Mouse (Mus musculus) retina, postnatal 1 day (tissue): ENCODE measurements around the gene Nmur2.

Experiments used
- DNase-seq: peaks from one replicate; pipeline ENCODE4 v3.0.0-alpha.2; 2012

The Nmur2 gene

DNA sequence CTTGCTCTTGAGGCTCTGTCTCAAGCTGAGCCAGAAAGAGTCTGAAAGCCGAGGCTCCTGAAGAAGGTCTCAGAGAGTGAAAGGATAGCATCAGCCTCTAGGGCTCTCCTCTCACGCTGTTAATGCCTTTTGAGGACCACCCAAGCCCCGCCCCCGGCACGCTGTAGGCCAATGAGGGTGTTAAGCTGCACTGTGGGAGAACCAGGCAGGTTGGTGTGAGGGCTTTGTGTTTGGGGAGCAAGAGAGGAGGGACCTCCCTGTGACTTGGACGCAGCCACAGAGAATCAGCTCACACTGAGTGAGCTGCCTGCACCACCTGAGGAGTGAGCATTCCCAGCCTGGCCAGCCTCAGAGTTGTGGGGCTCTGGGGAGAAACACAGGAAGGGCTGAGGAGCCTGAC lies at the start of gene Nmur2:
Gene Nmur2, minus strand, starts transcription at position 94 of the 400 bp plus-strand sequence.
- DNase-seq: peak; percentile 44

DNA sequence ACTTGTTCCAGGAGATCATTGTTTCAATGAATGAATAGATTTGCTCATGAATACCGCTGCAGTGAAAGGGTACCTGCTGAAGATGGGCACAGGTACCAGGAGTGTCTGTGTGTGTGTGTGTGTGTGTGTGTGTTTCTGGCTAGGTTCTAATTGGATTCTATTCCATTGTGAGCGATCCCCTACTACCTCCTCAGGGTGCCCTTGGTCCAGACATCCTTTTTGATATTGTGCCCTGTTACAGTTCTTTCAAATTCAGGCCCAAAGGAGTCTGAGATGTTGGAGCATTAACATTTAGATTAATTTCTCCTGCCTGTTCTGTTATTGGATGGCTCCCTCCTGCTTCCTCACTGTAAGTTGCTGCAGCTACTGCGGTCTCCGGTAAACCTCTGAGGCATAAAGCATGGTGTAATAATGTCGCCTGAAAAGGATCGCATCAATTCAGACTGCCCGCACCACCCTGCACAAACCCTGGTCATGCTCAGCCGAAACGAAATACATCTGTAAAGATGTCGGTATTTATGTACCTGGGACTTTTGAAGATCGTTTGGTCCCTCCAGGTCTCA lies 48.4 kb upstream of the Nmur2 start:
- no peak for DNase-seq

DNA sequence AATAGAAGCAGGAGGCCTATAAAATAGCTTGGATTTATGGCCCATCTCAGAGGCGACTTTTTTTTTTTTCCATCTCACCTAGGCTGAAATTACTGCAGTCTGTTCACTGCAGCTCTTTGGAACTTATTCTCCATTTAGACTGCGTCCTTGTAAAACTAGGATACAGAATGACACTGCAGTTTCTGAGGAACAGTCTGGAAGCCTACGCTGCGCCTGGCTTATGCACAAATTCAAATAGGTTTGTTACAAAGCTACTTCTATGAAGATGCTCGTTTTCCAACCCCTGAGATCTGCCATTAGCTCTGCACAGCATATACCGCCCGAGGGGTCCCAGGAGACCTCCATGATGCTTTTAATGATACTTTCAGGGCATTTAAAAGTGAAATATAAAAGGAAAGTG lies 31.3 kb upstream of the Nmur2 start:
- no peak for DNase-seq

DNA sequence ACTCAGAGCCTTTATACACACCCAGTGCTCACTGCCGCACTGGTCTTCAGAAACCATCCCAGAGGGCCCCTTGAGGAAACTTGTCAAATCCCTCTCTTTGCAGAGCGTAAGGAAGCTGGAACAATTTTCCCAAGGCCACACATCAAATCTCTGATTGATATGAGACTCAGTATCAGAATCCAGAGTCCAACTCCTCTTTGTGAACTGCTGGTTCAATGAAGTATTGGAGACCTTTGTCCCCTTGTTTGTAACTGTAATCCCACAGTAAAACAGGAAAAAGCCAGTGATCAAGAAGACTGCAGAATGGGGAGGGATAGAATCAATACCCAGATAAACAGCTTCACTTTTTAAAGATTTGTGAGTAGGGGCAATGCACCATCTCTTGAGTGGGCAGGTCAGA lies 28.8 kb upstream of the Nmur2 start:
- no peak for DNase-seq

DNA sequence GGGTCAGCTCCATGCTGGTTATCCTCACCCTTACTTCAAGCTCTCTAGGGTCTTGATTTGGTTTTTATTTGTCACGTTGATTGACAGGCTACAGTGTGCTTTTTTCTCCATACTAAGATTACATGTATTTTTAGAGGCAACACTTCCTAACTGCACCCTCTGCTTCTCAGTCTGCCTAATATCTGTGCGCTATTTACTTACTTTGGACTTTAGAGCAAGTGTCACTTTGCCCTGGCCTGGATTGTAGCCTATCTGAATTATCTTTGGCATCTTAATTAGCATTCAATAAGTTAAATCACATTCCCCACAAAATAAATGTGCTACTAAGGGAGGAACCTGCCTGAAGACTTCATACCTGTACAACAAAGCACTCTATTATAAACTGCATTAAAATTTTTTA lies 24.3 kb upstream of the Nmur2 start:
- no peak for DNase-seq

DNA sequence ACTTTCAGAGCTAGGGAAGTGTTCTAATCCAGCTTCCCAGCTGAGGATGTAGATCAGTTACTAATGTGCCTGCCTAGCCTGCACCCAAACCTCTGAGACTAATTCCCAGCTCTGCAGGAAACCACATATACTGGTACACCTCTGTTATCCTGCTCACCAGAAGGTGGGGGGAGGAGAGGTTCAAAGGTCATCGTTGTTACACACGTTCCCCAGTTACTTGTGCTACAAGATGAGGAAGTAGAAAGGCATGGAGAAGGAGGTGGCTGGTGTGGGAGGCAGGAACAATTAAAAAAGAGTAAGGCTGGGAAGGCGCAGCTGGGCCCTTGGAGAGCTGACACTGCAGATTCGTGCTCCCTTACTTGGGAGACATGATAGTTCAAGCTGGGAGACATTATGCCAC lies 23.8 kb upstream of the Nmur2 start:
- no peak for DNase-seq

DNA sequence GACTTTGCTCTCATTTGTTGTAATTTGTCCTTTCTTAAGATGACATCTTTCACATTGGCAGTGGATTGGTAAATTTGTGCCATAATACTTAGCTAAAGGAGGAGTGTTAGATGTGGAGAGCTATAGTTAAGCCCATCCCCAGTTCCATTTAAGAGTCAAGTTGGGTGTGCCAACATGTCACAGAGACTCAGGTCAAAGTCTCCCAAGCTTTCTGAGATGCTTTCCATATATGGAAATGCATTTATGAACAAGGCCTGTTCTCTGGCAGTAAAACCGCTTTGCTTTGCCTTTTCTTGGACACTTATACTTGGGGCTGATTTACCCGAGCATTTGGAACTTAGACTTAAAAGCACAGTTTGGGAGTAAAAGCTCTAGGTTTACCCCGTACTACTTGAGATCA lies 18.4 kb upstream of the Nmur2 start:
- DNase-seq: no peak

DNA sequence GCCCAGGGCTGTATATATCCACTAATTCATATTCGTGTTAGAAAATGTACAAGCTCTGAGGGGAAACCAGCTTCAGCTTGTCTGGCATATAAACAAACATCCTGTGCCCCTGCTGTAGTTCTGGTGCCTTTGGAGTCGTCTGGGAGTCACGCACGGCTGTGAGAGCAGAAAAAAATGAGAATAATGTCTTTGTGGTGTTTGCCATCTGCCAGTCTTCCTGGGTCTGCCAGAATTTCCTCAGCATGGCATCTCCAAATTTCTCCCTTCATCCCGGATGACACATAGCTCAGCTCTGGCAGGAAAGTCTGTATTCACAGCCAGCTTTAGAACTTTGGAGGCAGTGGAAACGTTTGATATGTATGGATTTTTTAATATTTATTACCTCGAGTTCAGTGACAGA lies 13.6 kb upstream of the Nmur2 start:
- no peak for DNase-seq

DNA sequence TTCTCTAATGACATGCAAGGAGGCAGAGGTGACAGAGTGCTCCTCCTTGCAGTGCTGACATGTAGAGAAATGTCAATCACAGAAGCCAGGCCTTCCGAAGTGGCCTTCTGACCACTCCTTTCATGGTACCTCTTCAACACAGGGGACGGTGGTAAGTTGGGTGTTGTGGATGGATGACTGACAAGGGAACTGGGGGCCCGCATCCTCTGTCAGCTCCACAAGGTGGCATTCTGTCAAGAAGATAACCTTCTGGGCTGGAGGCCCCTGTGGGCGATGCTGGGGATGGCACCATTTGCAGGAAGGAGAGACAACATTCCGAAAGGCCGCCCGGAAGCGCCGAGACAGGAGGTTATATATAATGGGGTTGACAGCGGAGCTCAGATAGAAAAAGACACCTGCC lies 14.0 kb downstream of the Nmur2 start:
- DNase-seq: no peak

DNA sequence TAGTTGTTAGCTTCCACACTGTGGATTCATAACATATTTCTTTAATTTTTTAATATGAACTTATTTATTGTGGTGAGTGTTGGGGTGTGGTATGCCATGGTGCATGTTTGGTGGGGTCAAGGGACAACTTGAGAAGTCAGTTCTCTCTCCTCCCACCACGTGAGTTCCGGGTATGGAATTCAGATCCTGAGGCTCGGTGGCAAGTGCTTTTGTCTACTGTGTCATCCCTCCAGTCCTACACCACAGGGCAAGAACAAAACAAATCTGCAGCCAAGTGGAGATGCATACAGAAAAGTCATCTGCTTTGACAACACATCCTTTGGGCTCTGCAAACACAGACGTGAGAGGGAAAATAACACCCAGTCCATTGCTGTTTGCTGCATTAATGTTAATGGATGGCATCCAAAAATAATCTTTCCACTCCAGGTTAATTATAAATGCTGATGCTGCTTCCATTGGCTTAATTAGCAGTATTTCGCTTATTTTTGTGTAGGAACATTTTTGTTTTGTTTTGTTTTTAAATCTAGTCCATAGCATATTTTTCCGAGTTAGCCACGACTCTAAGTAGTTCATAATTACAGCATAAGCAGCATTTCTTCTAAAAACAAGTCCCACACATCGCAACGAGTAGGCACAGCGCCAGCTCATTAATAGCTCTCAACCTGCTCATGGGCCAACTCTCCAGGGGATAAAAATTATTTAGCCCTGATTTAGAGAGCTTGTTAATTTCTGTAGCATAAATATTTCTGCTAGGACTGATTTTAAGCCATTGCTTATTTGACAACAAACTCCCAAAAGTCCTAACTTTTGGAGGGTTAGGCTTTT lies 14.9 kb downstream of the Nmur2 start:
- DNase-seq: no peak

DNA sequence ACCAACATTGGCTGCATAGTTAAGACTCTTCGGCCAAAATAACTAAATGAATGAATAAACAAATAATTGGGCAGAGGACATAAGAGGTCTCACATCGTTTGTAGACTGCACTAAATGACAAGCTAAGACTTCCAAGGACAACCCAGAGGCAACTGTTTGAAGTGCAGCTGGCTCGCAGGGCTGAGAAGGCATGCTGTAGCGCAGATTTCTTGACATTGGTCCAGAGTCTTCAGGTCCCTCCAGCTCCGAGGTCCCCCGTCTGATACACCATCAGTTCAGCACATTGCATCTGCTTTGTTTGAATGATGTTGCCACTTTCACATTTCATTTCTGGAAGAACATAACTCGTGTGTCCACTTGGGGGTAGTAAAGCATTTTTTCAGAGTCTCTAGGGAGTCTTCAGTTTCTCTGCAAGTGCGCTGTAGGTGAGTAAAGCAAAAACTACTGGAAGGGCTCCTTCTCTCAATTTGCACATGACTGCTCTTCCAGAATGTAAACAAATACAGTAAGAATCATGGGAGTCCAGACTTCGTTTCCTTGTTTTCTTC lies 27.2 kb downstream of the Nmur2 start:
- peak; percentile 5 for DNase-seq

DNA sequence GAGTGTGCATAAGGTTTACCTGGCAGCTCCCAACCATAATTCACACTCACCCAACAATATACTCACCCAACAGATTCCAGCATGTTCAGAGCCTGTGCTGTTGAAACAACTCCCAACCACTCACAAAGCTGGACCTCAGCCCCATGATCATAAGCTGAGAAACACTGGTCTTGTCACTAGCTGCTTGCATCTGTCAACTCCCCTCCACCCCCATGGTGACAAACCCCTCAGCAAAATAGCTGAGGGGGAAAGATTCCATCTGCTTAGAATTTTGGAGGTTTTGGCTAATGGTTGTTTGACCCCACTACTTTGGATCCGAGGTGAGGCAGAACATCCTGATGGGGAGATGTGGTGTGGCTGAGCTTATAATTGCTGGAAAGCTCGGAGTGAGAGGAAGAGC lies 28.4 kb downstream of the Nmur2 start:
- DNase-seq: no peak

DNA sequence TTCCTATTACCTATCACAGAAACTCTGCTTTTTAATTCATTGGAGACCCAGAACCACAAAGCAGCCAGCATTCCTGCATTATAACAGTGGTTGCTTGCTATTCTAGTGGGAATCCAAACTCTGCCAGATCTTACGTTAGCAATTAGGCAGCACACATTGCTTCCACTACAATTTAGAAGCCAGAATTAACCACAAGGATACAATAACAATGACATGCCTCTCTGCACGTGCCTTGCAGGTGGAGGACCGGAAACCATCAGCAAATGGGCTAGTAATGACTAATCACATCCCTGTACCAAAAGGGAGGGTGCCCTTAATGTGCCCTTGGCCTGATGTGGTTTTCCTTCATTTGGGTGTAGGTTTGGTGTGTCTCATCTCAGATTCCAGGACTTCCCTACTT lies 32.5 kb downstream of the Nmur2 start:
- DNase-seq: no peak

DNA sequence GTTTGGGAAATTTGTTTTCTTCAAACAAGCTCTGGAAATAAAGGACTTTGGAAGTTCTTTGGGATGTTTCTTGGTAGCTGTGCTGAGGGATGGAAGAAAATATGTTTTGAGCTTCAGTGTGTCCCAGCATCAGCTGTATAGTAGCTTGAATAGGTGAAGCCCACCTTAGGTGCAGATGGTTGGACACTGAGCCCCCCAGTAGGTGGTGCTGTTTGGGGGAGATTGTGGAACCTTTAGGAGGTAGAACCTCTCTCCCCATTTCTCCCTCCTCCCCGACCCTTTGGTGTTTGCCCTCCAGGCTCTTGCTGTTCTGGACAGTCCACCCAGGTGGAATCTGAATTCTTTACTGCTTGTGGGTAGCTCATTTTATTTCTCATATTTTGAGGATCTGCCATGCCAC lies 48.0 kb downstream of the Nmur2 start:
- DNase-seq: no peak

DNA sequence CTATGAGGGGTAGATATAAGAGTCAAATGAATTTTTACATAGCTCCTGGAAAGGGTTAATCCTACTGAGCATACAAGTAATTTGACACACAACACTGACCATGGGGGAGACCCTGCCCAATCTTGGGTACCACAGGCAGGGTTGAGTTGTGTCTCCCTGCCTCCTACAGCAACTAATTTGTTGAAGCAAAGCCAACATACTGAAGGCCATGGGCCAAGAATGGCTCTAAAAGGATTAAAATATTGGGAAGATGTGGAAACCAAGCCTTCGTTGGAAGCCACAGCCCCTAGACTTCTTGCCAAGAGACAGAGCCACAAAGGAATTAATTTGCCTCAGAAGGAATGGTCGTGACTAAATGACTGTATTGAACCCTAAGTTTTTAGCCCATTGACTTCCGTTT lies 48.7 kb downstream of the Nmur2 start:
- DNase-seq: no peak

DNA sequence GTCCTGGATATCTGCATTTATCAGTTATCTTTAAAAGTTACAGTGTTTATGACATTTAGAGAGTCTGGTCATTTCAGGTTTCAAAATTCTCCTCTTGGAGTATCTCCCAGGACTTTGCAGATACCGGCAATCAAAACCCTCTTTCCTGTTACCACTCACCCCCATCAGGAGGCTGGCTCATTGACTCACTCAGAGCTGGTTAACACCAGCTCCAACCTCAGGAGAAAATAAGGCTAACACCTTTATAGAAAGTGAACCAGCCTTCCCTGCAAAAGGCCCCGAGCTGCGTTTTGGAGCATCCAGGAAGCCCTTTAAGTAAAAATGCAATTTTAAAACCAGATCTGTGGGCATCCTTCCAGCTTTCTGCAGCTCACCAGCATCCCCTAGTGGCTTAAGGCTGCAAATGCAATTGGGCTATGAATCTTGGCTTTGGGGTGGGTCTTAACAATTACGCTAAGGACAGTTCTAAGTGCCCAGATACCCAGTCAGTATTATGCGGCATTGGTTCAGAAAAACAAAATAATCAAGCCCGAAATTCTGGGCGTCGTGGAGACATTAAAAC lies 49.2 kb downstream of the Nmur2 start:
- peak; percentile 64 for DNase-seq

DNA sequence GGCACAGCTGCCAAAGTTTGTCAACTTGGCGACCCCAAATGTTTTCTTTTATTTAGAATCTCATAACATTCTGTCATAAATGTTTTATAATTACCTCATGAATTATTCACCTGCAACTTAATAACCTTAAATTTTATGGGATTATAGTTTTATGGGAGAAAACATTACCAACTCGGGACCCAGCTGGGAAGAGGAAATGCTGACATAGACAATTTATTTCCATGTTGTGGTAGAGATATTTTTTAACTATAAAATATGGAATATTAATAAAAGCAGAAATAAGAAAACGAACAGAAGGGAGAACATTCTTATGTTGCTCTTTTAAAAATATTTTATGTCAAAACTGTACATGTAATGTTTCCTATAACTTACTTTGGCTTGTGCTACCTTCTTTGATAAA lies 56.2 kb downstream of the Nmur2 start:
- DNase-seq: no peak

DNA sequence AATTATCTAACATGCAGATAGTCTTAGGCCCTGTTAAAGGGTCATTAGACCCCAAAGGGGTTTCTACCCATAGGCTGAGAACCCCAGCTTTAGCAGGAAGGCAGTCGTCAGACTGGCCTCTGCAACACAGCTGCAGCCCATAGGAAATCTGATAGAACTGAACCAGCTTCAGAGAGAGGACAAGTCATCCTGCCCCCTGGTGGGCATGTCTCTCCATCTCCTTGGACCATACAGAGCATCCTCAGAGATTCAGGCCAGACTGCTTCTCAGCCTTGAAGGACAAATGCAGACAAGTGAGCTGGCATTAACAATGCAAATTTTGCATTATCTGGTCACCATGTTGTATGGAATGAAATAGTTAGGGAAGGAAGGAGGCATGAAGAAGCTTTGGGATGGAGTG lies 59.2 kb downstream of the Nmur2 start:
- peak; percentile 50 for DNase-seq

DNA sequence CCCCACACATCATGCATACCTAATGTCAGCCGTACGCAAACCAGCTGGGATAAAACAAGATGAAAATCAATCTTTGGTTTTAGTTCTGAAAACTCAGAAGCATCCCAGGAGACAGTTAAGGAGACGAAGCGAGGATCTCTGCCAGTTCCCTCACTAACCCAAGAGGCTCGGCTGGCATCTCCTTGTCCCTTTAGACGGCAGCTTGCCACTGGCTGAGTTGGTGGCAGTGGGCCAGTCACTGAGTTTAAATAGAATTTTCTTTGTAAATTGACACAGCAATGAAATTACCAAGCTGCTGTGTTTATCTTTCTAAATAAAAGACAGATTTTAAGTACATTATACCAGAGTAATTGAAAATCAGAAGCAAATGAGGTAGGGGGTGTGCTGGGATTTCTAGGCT lies 62.7 kb downstream of the Nmur2 start:
- no peak for DNase-seq
